Mouse (Mus musculus) lung, postnatal 0 days (tissue): ENCODE data around the gene Tsc2. TPM values are rescaled to one million over a fixed set of nuclear protein-coding genes. Genes with fewer than 3 reads are reported as not detected.

Experiments used
- ATAC-seq: fragments of 200-750 bp; cut with Nextera tagmentation; 2 replicates; pipeline ENCODE4 v1.8.0; 2017; ENCODE audit warnings: moderate library complexity
- DNase-seq: peaks from one replicate; pipeline ENCODE4 v3.0.0-alpha.2; 2016; ENCODE audit warnings: low spot score
- H3K27ac ChIP-seq: fragments of 300-500 bp; sonication (generic); 2 replicates; pipeline ENCODE4 v1.5.1; 2014; ENCODE audit warnings: antibody characterized with exemption, mild to moderate bottlenecking, low read length, mixed read lengths
- H3K27me3 ChIP-seq: fragments of 300-500 bp; sonication (generic); replicated peaks from 2 replicates; pipeline ENCODE4 v1.6.1; 2014; ENCODE audit warnings: low read length, mixed read lengths; ENCODE audit not compliant: insufficient read depth
- H3K36me3 ChIP-seq: fragments of 300-500 bp; sonication (generic); 2 replicates; pipeline ENCODE4 v1.6.1; 2014; ENCODE audit warnings: low read length, mixed read lengths; ENCODE audit not compliant: insufficient read depth
- H3K4me1 ChIP-seq: fragments of 300-500 bp; sonication (generic); 2 replicates; pipeline ENCODE4 v1.6.1; 2014; ENCODE audit warnings: antibody characterized with exemption, low read depth, low read length, mixed read lengths; ENCODE audit not compliant: insufficient read depth
- H3K4me2 ChIP-seq: fragments of 300-500 bp; sonication (generic); replicated peaks from 2 replicates; pipeline ENCODE4 v1.6.1; 2014; ENCODE audit warnings: low read depth, mild to moderate bottlenecking, low read length, moderate library complexity, mixed read lengths
- H3K4me3 ChIP-seq: fragments of 300-500 bp; sonication (generic); 2 replicates; pipeline ENCODE4 v1.5.1; 2014; ENCODE audit warnings: low read depth, low read length
- H3K9ac ChIP-seq: fragments of 300-500 bp; sonication (generic); replicated peaks from 2 replicates; pipeline ENCODE4 v1.6.1; 2014; ENCODE audit warnings: low read depth, mild to moderate bottlenecking
- H3K9me3 ChIP-seq: fragments of 300-500 bp; sonication (generic); 2 replicates; pipeline ENCODE4 v1.6.1; 2016; ENCODE audit warnings: low read length, mixed read lengths
- CTCF ChIP-seq: IDR thresholded peaks from 2 replicates; pipeline ENCODE4 v1.5.1; 2016; ENCODE audit warnings: antibody characterized with exemption, mild to moderate bottlenecking
- EP300 ChIP-seq: IDR thresholded peaks from 2 replicates; pipeline ENCODE4 v1.6.1; 2016; ENCODE audit warnings: antibody characterized with exemption, mild to moderate bottlenecking, control low read depth
- WGBS: fragments of 180-500 bp; shearing (Covaris S2); extraction: QIAGEN DNeasy Blood & Tissue Kit; methylation state at CpG from one replicate; pipeline ENCODE4 v1.1.7; 2014; 5-methylcytosine and 5-hydroxymethylcytosine counted together
- polyA plus RNA-seq: library from polyadenylated mRNA; unstranded; fragments of >200 nt; fragmentation: Nextera tagmentation; extraction: Ambion mirVana; gene quantifications from 2 replicates; pipeline ENCODE4 v1.2.1, GENCODE M21; 2015

Tsc2 gene
- polyA plus RNA-seq, 1 experiment from 2014 or later = 31.7 TPM

GRCm38 (mm10) chr17:24596073-24596466 lies 36.4 kb downstream of the Tsc2 start:
- Histone ChIP-seq H3K36me3 (peaks cover 68% of the 10 kb centered on the region; the same call in 1 of the 2 replicates), H3K9me3 (no peaks in the 10 kb centered on the region), H3K27me3 (no peaks in the 10 kb centered on the region), H3K9ac (no peak overlapping the region), H3K4me1 (no peaks in the 10 kb centered on the region), H3K4me3 (no peak overlapping the region), H3K4me2 (no peak overlapping the region), H3K27ac (no peak overlapping the region)
- 80% methylated on average over 5 of the region's 5 CpGs for WGBS
- no peak for ATAC-seq
- no peak for TF ChIP-seq CTCF
- TF ChIP-seq EP300 = no peak
- no peak for DNase-seq

- no peak; the same call in 1 of the 2 replicates for ATAC-seq
- Histone ChIP-seq H3K4me3 (no peak overlapping the region), H3K9ac (no peak overlapping the region), H3K36me3 (peaks cover 73% of the 10 kb centered on the region; the same call in 1 of the 2 replicates), H3K4me2 (no peak overlapping the region), H3K27ac (no peak overlapping the region), H3K4me1 (no peaks in the 10 kb centered on the region), H3K9me3 (no peaks in the 10 kb centered on the region), H3K27me3 (no peaks in the 10 kb centered on the region)
- 61% methylated on average over 17 of the region's 17 CpGs for WGBS
- TF ChIP-seq EP300 (no peak), CTCF (peak; percentile 48; the same call in 1 of the 2 replicates)
- DNase-seq = no peak
Observed at GRCm38 (mm10) chr17:24595126-24596072, 37.0 kb downstream of the Tsc2 start.

- H3K36me3 ChIP-seq = peaks cover 69% of the 10 kb centered on the region; the same call in 1 of the 2 replicates
- ATAC-seq (no peak), DNase-seq (no peak)
- no peak for TF ChIP-seq CTCF
- no peak for TF ChIP-seq EP300
- no peaks in the 10 kb centered on the region for H3K9me3 ChIP-seq
- no peak overlapping the region for H3K4me3 ChIP-seq
- no peak overlapping the region for H3K4me2 ChIP-seq
- WGBS = 88% methylated on average over 26 of the region's 26 CpGs
- H3K27me3 ChIP-seq = no peaks in the 10 kb centered on the region
- H3K9ac ChIP-seq = no peak overlapping the region
- no peak overlapping the region for H3K27ac ChIP-seq
- H3K4me1 ChIP-seq = no peaks in the 10 kb centered on the region
Observed at GRCm38 (mm10) chr17:24593992-24594890, 38.2 kb downstream of the Tsc2 start.

- H3K4me2 ChIP-seq = no peak overlapping the region
- WGBS = 78% methylated on average over 5 of the region's 5 CpGs
- no peaks in the 10 kb centered on the region for H3K27me3 ChIP-seq
- no peak overlapping the region for H3K27ac ChIP-seq
- H3K4me1 ChIP-seq = no peaks in the 10 kb centered on the region
- peaks cover 59% of the 10 kb centered on the region; the same call in 1 of the 2 replicates for H3K36me3 ChIP-seq
- no peak for ATAC-seq
- TF ChIP-seq EP300 (no peak), CTCF (no peak)
- no peak for DNase-seq
- H3K4me3 ChIP-seq = no peak overlapping the region
- no peak overlapping the region for H3K9ac ChIP-seq
- H3K9me3 ChIP-seq = no peaks in the 10 kb centered on the region
Observed at GRCm38 (mm10) chr17:24593248-24593647, 39.2 kb downstream of the Tsc2 start.

- Histone ChIP-seq H3K27me3 (no peaks in the 10 kb centered on the region), H3K4me1 (no peaks in the 10 kb centered on the region), H3K9me3 (no peaks in the 10 kb centered on the region), H3K9ac (no peak overlapping the region), H3K4me2 (no peak overlapping the region), H3K27ac (no peak overlapping the region), H3K36me3 (peaks cover 62% of the 10 kb centered on the region; the same call in 1 of the 2 replicates), H3K4me3 (no peak overlapping the region)
- 93% methylated on average over 5 of the region's 5 CpGs for WGBS
- no peak for TF ChIP-seq CTCF
- no peak for TF ChIP-seq EP300
- no peak for ATAC-seq
- no peak for DNase-seq
Observed at GRCm38 (mm10) chr17:24591695-24592094, 40.7 kb downstream of the Tsc2 start.

- WGBS = 72% methylated on average over 3 of the region's 3 CpGs
- TF ChIP-seq CTCF (no peak), EP300 (no peak)
- Histone ChIP-seq H3K27me3 (no peaks in the 10 kb centered on the region), H3K4me2 (no peak overlapping the region), H3K27ac (no peak overlapping the region), H3K36me3 (peaks cover 63% of the 10 kb centered on the region), H3K4me3 (no peak overlapping the region), H3K4me1 (no peaks in the 10 kb centered on the region), H3K9ac (no peak overlapping the region), H3K9me3 (no peaks in the 10 kb centered on the region)
- ATAC-seq = no peak
- no peak for DNase-seq
Observed at GRCm38 (mm10) chr17:24590943-24591342, 41.5 kb downstream of the Tsc2 start.
